Mouse (Mus musculus): ENCODE measurements around the gene Fcgrt.

- TF ChIP-seq CTCF (conservative IDR thresholded peaks at IDR 0.05; ENCODE audit: insufficient read depth, insufficient read length, low read depth, low read length) = no peak
- TF ChIP-seq POLR2A (IDR thresholded peaks at IDR 0.05; ENCODE audit: low read depth, low read length) = no peak
Measured at GRCm38 (mm10) chr7:45051601-45051974, 52.1 kb downstream of the Fcgrt start.

Measured in kidney, adult 2 months (tissue).